Mouse (Mus musculus) macrophage (primary cell): ENCODE data around the gene Zfp607b. TPM values are rescaled to one million over a fixed set of nuclear protein-coding genes. Genes with fewer than 3 reads are reported as not detected.

ENCODE experiments used
- H3K27ac ChIP-seq: fragments of 350-480 bp; formaldehyde crosslinking; 2 replicates; pipeline ENCODE4 v1.9.0; 2021
- H3K36me3 ChIP-seq: fragments of 350-480 bp; formaldehyde crosslinking; 2 replicates; pipeline ENCODE4 v1.9.0; 2021; ENCODE audit errors: inconsistent target
- H3K4me3 ChIP-seq: fragments of 350-480 bp; formaldehyde crosslinking; 2 replicates; pipeline ENCODE4 v1.9.0; 2021; ENCODE audit errors: inconsistent target
- H3K79me2 ChIP-seq: fragments of 350-480 bp; formaldehyde crosslinking; 2 replicates; pipeline ENCODE4 v1.9.0; 2021; ENCODE audit errors: inconsistent target
- WGBS: methylation state at CpG from one replicate; pipeline ENCODE4 v1.1.7; 2026; ENCODE audit warnings: inconsistent platforms; ENCODE audit not compliant: missing documents; 5-methylcytosine and 5-hydroxymethylcytosine counted together
- polyA plus RNA-seq: library from polyadenylated mRNA; stranded (reverse); fragments of 250-400 nt; gene quantifications from 3 replicates; pipeline ENCODE4 v1.2.4, GENCODE M21; 2018; ENCODE audit warnings: inconsistent platforms

Gene Zfp607b
- polyA plus RNA-seq, 1 experiment from 2014 or later = 0.76 TPM

GRCm38 (mm10) chr7:27673064-27673574 is 16.0 kb upstream of the Zfp607b start:
- H3K79me2 ChIP-seq = no peaks in the 10 kb centered on the region
- no peaks in the 10 kb centered on the region for H3K36me3 ChIP-seq
- WGBS = 59% methylated on average over 9 of the region's 9 CpGs
- peak overlapping the region; percentile 33; the same call in 1 of the 2 replicates for H3K4me3 ChIP-seq
- H3K27ac ChIP-seq = no peak overlapping the region

GRCm38 (mm10) chr7:27673575-27674131 is 15.5 kb upstream of the Zfp607b start:
- peak overlapping the region; percentile 33; the same call in 1 of the 2 replicates for H3K4me3 ChIP-seq
- H3K36me3 ChIP-seq = no peaks in the 10 kb centered on the region
- 2% methylated on average over 50 of the region's 52 CpGs for WGBS
- no peak overlapping the region for H3K27ac ChIP-seq
- no peaks in the 10 kb centered on the region for H3K79me2 ChIP-seq

GRCm38 (mm10) chr7:27674195-27674521 is 15.0 kb upstream of the Zfp607b start:
- Histone ChIP-seq H3K36me3 (no peaks in the 10 kb centered on the region), H3K4me3 (peak overlapping the region; percentile 33; the same call in 1 of the 2 replicates), H3K27ac (no peak overlapping the region), H3K79me2 (no peaks in the 10 kb centered on the region)
- under 1% methylated on average over 27 of the region's 38 CpGs for WGBS

- Histone ChIP-seq H3K36me3 (no peaks in the 10 kb centered on the region), H3K4me3 (peak within 1 kb of the TSS; percentile 33), H3K27ac (0 out of 2 replicates have a peak within 1 kb of the TSS, but pooled peaks have one; percentile 28), H3K79me2 (no peaks in the 10 kb centered on the region)
- 0% methylated on average over 28 of the region's 31 CpGs for WGBS
These were observed 14.5 kb upstream of the Zfp607b start, which contains the start of gene Map3k10 for GRCm38 (mm10) chr7:27674522-27675221. Gene Map3k10 (minus strand): TSS chr7:27674598.

GRCm38 (mm10) chr7:27675222-27675612 is 13.9 kb upstream of the Zfp607b start:
- H3K79me2 ChIP-seq = no peaks in the 10 kb centered on the region
- H3K4me3 ChIP-seq = peak overlapping the region; percentile 27; the same call in 1 of the 2 replicates
- no peak overlapping the region for H3K27ac ChIP-seq
- H3K36me3 ChIP-seq = no peaks in the 10 kb centered on the region
- WGBS = 40% methylated on average over 14 of the region's 14 CpGs

GRCm38 (mm10) chr7:27683218-27683617 is 5.9 kb upstream of the Zfp607b start:
- H3K27ac ChIP-seq = no peak overlapping the region
- no peaks in the 10 kb centered on the region for H3K36me3 ChIP-seq
- no peak overlapping the region for H3K4me3 ChIP-seq
- WGBS = 11% methylated on average over 2 of the region's 2 CpGs
- no peaks in the 10 kb centered on the region for H3K79me2 ChIP-seq

GRCm38 (mm10) chr7:27685220-27685619 is 3.9 kb upstream of the Zfp607b start:
- no peaks in the 10 kb centered on the region for H3K36me3 ChIP-seq
- H3K79me2 ChIP-seq = no peaks in the 10 kb centered on the region
- H3K27ac ChIP-seq = no peak overlapping the region
- no peak overlapping the region for H3K4me3 ChIP-seq
- 50% methylated on average over 5 of the region's 5 CpGs for WGBS

- WGBS = 7% methylated on average over 4 of the region's 6 CpGs
- Histone ChIP-seq H3K79me2 (no peaks in the 10 kb centered on the region), H3K27ac (no peak overlapping the region), H3K4me3 (no peak overlapping the region), H3K36me3 (no peaks in the 10 kb centered on the region)
These were observed 3.5 kb upstream of the Zfp607b start for GRCm38 (mm10) chr7:27685681-27686080.

GRCm38 (mm10) chr7:27687043-27687442 is 2.1 kb upstream of the Zfp607b start:
- Histone ChIP-seq H3K27ac (no peak overlapping the region), H3K4me3 (no peak overlapping the region), H3K36me3 (no peaks in the 10 kb centered on the region), H3K79me2 (no peaks in the 10 kb centered on the region)
- WGBS = 100% methylated on average over 1 of the region's 1 CpGs

- H3K27ac ChIP-seq = no peak overlapping the region
- no peak overlapping the region for H3K4me3 ChIP-seq
- WGBS = 80% methylated on average over 3 of the region's 3 CpGs
- H3K79me2 ChIP-seq = no peaks in the 10 kb centered on the region
- H3K36me3 ChIP-seq = no peaks in the 10 kb centered on the region
These were observed 1.3 kb upstream of the Zfp607b start for GRCm38 (mm10) chr7:27687836-27688235.

- WGBS = 23% methylated on average over 14 of the region's 14 CpGs
- Histone ChIP-seq H3K79me2 (no peaks in the 10 kb centered on the region), H3K27ac (no peak overlapping the region; the same call in 1 of the 2 replicates), H3K36me3 (no peaks in the 10 kb centered on the region), H3K4me3 (peak overlapping the region; percentile 48)
These were observed 823 bp upstream of the Zfp607b start for GRCm38 (mm10) chr7:27688246-27688788.

GRCm38 (mm10) chr7:27691076-27691475 is 1.9 kb downstream of the Zfp607b start:
- H3K4me3 ChIP-seq = no peak overlapping the region
- H3K79me2 ChIP-seq = no peaks in the 10 kb centered on the region
- H3K36me3 ChIP-seq = no peaks in the 10 kb centered on the region
- 54% methylated on average over 5 of the region's 5 CpGs for WGBS
- H3K27ac ChIP-seq = no peak overlapping the region

- Histone ChIP-seq H3K79me2 (no peaks in the 10 kb centered on the region), H3K4me3 (no peak overlapping the region), H3K27ac (no peak overlapping the region), H3K36me3 (no peaks in the 10 kb centered on the region)
- WGBS = 89% methylated on average over 3 of the region's 3 CpGs
These were observed 7.6 kb downstream of the Zfp607b start for GRCm38 (mm10) chr7:27696711-27697110.

GRCm38 (mm10) chr7:27710402-27710801 is 21.3 kb downstream of the Zfp607b start:
- no peak overlapping the region for H3K4me3 ChIP-seq
- H3K27ac ChIP-seq = no peak overlapping the region
- H3K36me3 ChIP-seq = no peaks in the 10 kb centered on the region
- no peaks in the 10 kb centered on the region for H3K79me2 ChIP-seq
- 91% methylated on average over 7 of the region's 7 CpGs for WGBS

GRCm38 (mm10) chr7:27721951-27722350 is 32.8 kb downstream of the Zfp607b start:
- Histone ChIP-seq H3K79me2 (no peaks in the 10 kb centered on the region), H3K4me3 (no peak overlapping the region)
- 92% methylated on average over 8 of the region's 8 CpGs for WGBS

More at GRCm38 (mm10) chr7:27721951-27722350, 32.8 kb downstream of the Zfp607b start:
- H3K36me3 ChIP-seq = no peaks in the 10 kb centered on the region
- H3K27ac ChIP-seq = no peak overlapping the region
